Mouse (Mus musculus): ENCODE data around the gene Cdhr5. TPM values are rescaled to one million over a fixed set of nuclear protein-coding genes. Genes with fewer than 3 reads are reported as not detected.
"Not testable (repeated sequence)": the region's sequence is repeated elsewhere in the genome, so short reads cannot be mapped to it uniquely, and the experiment has no call there.

Gene Cdhr5
- polyA plus RNA-seq, 1 experiment from 2014 or later, result not detected

DNA sequence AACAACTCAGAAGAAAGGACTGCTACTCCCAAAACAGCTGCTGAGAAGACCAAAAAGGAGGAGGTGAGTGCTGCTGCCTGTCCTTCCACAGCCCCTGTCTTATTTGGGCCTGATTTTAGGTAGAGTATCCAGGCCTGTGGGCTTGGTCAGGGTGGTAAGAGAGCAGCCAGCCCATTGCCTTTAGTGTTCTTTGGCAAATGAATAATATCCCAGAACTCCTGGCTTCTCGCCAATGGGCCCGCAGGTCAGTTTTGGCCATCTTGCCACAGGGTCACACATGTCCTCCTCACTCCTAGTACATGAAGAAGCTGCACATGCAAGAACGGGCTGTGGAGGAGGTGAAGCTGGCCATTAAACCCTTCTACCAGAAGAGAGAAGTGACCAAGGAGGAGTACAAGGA, 15.1 kb downstream of the Cdhr5 start:
- no peaks in the 10 kb centered on the region for H3K9me3 ChIP-seq (replicated peaks)
- H3K4me2 ChIP-seq, result no peak overlapping the region
- no peak overlapping the region for H3K27ac ChIP-seq (ENCODE audit: poor library complexity, severe bottlenecking)
- peaks cover 8% of the 10 kb centered on the region for H3K4me1 ChIP-seq (replicated peaks)
- peaks cover 80% of the 10 kb centered on the region for H3K36me3 ChIP-seq
- H3K27me3 ChIP-seq (replicated peaks), result no peaks in the 10 kb centered on the region
- no peak for ATAC-seq (ENCODE audit: insufficient number of reproducible peaks, low FRiP score)
- no peak overlapping the region for H3K4me3 ChIP-seq
- WGBS, result 92% methylated on average over 3 of the region's 3 CpGs
- H3K9ac ChIP-seq, result no peak overlapping the region

DNA sequence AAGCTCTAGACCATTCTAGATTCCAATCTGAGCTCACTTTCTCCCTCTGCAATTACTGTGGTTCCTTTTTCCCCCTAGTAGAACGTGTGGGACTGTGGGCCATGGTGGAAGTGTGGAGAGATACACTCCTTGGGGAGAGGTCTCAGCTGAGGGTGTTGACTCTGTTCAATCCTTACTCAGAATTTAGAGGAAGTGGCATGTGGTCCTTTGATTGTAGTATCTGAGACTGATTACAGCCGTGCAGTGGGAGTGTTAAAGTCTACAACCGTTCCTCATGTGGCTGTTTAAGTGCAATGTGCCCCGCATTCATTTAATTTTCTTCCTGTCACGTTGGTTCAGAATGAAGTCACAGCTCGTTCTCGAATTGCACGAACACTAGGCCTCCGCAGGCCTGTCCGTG, 20.4 kb downstream of the Cdhr5 start:
- 82% methylated on average over 10 of the region's 10 CpGs for WGBS
- no peak overlapping the region for H3K9ac ChIP-seq
- H3K4me3 ChIP-seq, result no peak overlapping the region
- H3K9me3 ChIP-seq (replicated peaks), result no peaks in the 10 kb centered on the region
- no peaks in the 10 kb centered on the region for H3K4me1 ChIP-seq (replicated peaks)
- H3K27ac ChIP-seq (ENCODE audit: poor library complexity, severe bottlenecking), result no peak overlapping the region
- H3K4me2 ChIP-seq, result no peak overlapping the region
- H3K27me3 ChIP-seq (replicated peaks), result no peaks in the 10 kb centered on the region
- peaks cover 93% of the 10 kb centered on the region for H3K36me3 ChIP-seq
- no peak for ATAC-seq (ENCODE audit: insufficient number of reproducible peaks, low FRiP score)

DNA sequence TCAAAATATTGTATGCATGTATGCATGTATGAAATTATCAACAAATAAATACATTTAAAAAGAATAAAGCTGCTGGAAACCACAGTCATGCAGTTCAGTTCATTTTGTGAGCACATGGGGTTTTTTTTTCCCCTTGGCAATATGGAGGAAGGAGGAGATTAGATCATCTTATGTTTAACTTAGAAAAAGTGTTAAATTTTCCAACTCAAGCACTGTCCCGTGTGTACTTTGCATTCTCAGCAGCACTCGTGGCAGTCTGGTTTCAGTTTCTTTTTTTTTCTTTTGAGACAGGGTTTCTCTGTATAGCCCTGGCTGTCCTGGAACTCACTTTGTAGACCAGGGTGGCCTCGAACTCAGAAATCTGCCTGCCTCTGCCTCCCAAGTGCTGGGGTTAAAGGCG, 26.1 kb downstream of the Cdhr5 start:
- not testable (repeated sequence) for H3K4me1 ChIP-seq (replicated peaks); H3K4me2 ChIP-seq; H3K9me3 ChIP-seq (replicated peaks); H3K27me3 ChIP-seq (replicated peaks); H3K4me3 ChIP-seq; ATAC-seq (ENCODE audit: insufficient number of reproducible peaks, low FRiP score); H3K27ac ChIP-seq (ENCODE audit: poor library complexity, severe bottlenecking); H3K9ac ChIP-seq
- 86% methylated on average over 4 of the region's 4 CpGs for WGBS
- peaks cover 95% of the 10 kb centered on the region for H3K36me3 ChIP-seq

GRCm38 (mm10) chr7:141231551-141231950, 45.0 kb downstream of the Cdhr5 start:
- WGBS, result 91% methylated on average over 10 of the region's 10 CpGs
- Histone ChIP-seq H3K4me1 (replicated peaks) (peaks cover 23% of the 10 kb centered on the region), H3K36me3 (peaks cover 56% of the 10 kb centered on the region), H3K9ac (no peak overlapping the region), H3K4me2 (no peak overlapping the region), H3K27ac (ENCODE audit: poor library complexity, severe bottlenecking) (no peak overlapping the region), H3K9me3 (replicated peaks) (no peaks in the 10 kb centered on the region), H3K27me3 (replicated peaks) (no peaks in the 10 kb centered on the region), H3K4me3 (no peak overlapping the region)
- ATAC-seq (ENCODE audit: insufficient number of reproducible peaks, low FRiP score), result no peak

DNA sequence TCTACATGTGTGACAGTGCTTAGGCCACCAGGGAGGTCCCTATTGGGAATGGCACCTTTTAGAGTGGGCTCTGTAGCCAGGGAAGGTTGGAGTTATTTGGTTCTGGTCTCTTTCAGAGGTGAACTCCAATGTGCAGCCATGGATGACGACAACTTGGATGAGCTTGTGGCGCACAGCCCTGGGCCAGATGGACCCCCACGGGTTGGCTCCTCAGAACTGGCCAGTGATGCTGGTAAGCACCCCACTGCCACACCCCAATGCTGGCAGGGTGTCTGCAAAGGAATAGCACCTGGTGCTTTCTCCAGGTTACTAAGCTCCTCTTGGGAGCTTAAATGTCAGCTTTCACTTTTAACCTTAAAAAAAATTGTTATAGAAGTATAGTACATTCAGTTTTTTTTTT, 45.5 kb downstream of the Cdhr5 start:
- H3K4me2 ChIP-seq, result no peak overlapping the region
- 96% methylated on average over 3 of the region's 3 CpGs for WGBS
- no peak overlapping the region for H3K27ac ChIP-seq (ENCODE audit: poor library complexity, severe bottlenecking)
- H3K9ac ChIP-seq, result no peak overlapping the region
- peaks cover 23% of the 10 kb centered on the region for H3K4me1 ChIP-seq (replicated peaks)
- no peak for ATAC-seq (ENCODE audit: insufficient number of reproducible peaks, low FRiP score)
- H3K4me3 ChIP-seq, result no peak overlapping the region
- H3K27me3 ChIP-seq (replicated peaks), result no peaks in the 10 kb centered on the region
- H3K36me3 ChIP-seq, result peaks cover 53% of the 10 kb centered on the region
- H3K9me3 ChIP-seq (replicated peaks), result no peaks in the 10 kb centered on the region

DNA sequence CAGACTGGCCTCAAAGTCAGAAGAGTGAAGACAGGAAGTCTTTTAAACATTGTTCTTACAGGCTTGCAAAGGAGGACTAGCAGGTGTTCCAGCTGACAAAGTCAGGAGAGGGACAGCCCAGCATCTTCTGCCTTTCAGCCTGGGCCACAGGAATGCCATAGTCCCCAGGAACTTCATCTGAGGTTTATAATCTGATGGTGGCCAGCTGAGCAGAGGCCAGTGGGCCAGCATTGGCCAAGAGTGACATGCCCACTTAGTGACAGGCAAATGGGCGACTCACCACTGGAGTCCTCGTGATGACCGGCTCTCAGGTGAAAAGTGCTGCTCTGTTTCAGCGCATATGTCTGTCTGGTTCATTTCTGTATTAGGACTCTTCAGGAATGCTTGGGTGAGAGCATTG, 46.0 kb downstream of the Cdhr5 start:
- 89% methylated on average over 4 of the region's 4 CpGs for WGBS
- no peak overlapping the region for H3K9ac ChIP-seq
- H3K36me3 ChIP-seq, result peaks cover 47% of the 10 kb centered on the region
- H3K4me3 ChIP-seq, result no peak overlapping the region
- no peak overlapping the region for H3K27ac ChIP-seq (ENCODE audit: poor library complexity, severe bottlenecking)
- ATAC-seq (ENCODE audit: insufficient number of reproducible peaks, low FRiP score), result no peak
- no peaks in the 10 kb centered on the region for H3K9me3 ChIP-seq (replicated peaks)
- H3K4me2 ChIP-seq, result peak overlapping the region; percentile 89; the same call in 1 of the 2 replicates
- no peaks in the 10 kb centered on the region for H3K27me3 ChIP-seq (replicated peaks)
- H3K4me1 ChIP-seq (replicated peaks), result peaks cover 23% of the 10 kb centered on the region

GRCm38 (mm10) chr7:141229702-141230101, 46.9 kb downstream of the Cdhr5 start:
- Histone ChIP-seq H3K27ac (ENCODE audit: poor library complexity, severe bottlenecking) (no peak overlapping the region), H3K27me3 (replicated peaks) (no peaks in the 10 kb centered on the region)

GRCm38 (mm10) chr7:141228279-141229067, 48.1 kb downstream of the Cdhr5 start, which contains the start of gene Phrf1:
Phrf1 (plus strand) TSS chr7:141228784.
- Histone ChIP-seq H3K4me1 (replicated peaks) (peaks cover 23% of the 10 kb centered on the region), H3K27ac (ENCODE audit: poor library complexity, severe bottlenecking) (peak within 1 kb of the TSS; percentile 83), H3K27me3 (replicated peaks) (no peaks in the 10 kb centered on the region), H3K9ac (peak within 1 kb of the TSS; percentile 97), H3K4me3 (peak within 1 kb of the TSS; percentile 92), H3K9me3 (replicated peaks) (no peaks in the 10 kb centered on the region), H3K4me2 (peak within 1 kb of the TSS; percentile 89), H3K36me3 (peaks cover 27% of the 10 kb centered on the region)
- ATAC-seq (ENCODE audit: insufficient number of reproducible peaks, low FRiP score), result peak; percentile 91
- WGBS, result under 1% methylated on average over 76 of the region's 76 CpGs

More at GRCm38 (mm10) chr7:141229702-141230101, 46.9 kb downstream of the Cdhr5 start:
- WGBS, result 56% methylated on average over 6 of the region's 6 CpGs
- ATAC-seq (ENCODE audit: insufficient number of reproducible peaks, low FRiP score), result no peak
- Histone ChIP-seq H3K4me2 (peak overlapping the region; percentile 89), H3K4me1 (replicated peaks) (peaks cover 23% of the 10 kb centered on the region), H3K4me3 (peak overlapping the region; percentile 92), H3K9ac (peak overlapping the region; percentile 97), H3K36me3 (peaks cover 39% of the 10 kb centered on the region), H3K9me3 (replicated peaks) (no peaks in the 10 kb centered on the region)

DNA sequence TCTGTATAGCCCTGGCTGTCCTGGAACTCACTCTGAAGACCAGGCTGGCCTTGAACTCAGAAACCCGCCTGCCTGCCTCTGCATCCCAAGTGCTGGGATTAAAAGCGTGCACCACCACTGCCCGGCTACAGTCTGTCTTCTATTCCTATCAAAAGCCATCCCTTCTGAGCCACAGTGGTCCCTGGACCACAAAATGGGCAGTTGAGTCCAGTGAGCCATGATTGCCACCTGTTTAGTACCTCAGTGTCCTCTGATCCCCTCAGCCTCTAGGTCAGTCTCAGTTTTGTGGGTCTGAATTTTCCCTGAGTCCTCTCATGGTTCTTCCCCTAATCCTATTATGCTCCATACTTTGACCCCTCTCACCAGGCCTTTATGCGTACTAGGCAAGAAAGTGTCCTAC, 48.8 kb downstream of the Cdhr5 start:
- no peaks in the 10 kb centered on the region for H3K9me3 ChIP-seq (replicated peaks)
- peaks cover 27% of the 10 kb centered on the region for H3K4me1 ChIP-seq (replicated peaks)
- H3K36me3 ChIP-seq, result peaks cover 20% of the 10 kb centered on the region
- no peak overlapping the region for H3K27ac ChIP-seq (ENCODE audit: poor library complexity, severe bottlenecking)
- H3K27me3 ChIP-seq (replicated peaks), result no peaks in the 10 kb centered on the region
- 78% methylated on average over 4 of the region's 4 CpGs for WGBS
- peak overlapping the region; percentile 34 for H3K9ac ChIP-seq
- H3K4me3 ChIP-seq, result peak overlapping the region; percentile 92; the same call in 1 of the 2 replicates
- H3K4me2 ChIP-seq, result peak overlapping the region; percentile 89
- ATAC-seq (ENCODE audit: insufficient number of reproducible peaks, low FRiP score), result peak; percentile 0; the same call in 1 of the 2 replicates

GRCm38 (mm10) chr7:141226535-141226934, 50.1 kb downstream of the Cdhr5 start:
- peaks cover 35% of the 10 kb centered on the region for H3K4me1 ChIP-seq (replicated peaks)
- H3K4me2 ChIP-seq, result no peak overlapping the region
- no peaks in the 10 kb centered on the region for H3K27me3 ChIP-seq (replicated peaks)
- no peaks in the 10 kb centered on the region for H3K9me3 ChIP-seq (replicated peaks)
- H3K36me3 ChIP-seq, result peaks cover 8% of the 10 kb centered on the region
- ATAC-seq (ENCODE audit: insufficient number of reproducible peaks, low FRiP score), result no peak
- no peak overlapping the region for H3K27ac ChIP-seq (ENCODE audit: poor library complexity, severe bottlenecking)
- H3K4me3 ChIP-seq, result no peak overlapping the region
- WGBS, result 80% methylated on average over 6 of the region's 6 CpGs
- no peak overlapping the region for H3K9ac ChIP-seq

DNA sequence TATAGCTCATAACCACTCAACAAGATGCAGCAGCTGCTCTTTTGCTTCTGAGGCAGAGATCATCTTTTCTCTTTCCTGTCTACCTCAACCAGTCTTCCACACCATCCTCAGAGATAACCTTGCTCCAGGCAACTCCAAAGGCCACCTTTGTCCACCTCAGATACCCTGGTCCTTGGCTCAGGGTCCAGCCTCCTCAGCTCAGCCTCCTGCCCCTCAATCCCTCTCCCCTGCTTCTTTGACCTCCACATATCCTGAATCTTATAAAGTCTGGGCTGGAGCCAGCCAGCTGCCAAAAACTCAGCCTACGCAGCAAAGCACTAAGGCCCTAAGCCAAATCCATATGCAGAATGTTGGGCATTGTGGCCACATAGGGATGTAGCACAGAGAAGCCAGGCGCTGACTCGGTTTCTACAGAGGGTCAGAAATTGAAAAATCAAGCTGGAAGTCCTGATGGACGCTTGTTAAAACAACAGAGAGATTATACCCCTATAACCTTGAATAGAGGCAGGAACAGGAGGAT, 53.8 kb downstream of the Cdhr5 start:
- 0 out of 2 replicates have a peak, but pooled peaks cover 3% of the 10 kb centered on the region for H3K36me3 ChIP-seq
- H3K27me3 ChIP-seq (replicated peaks), result no peaks in the 10 kb centered on the region
- no peak overlapping the region for H3K4me3 ChIP-seq
- 82% methylated on average over 4 of the region's 4 CpGs for WGBS
- ATAC-seq (ENCODE audit: insufficient number of reproducible peaks, low FRiP score), result no peak
- H3K9me3 ChIP-seq (replicated peaks), result no peaks in the 10 kb centered on the region
- H3K4me2 ChIP-seq, result peak overlapping the region; percentile 63
- H3K27ac ChIP-seq (ENCODE audit: poor library complexity, severe bottlenecking), result peak overlapping the region; percentile 88
- no peak overlapping the region for H3K9ac ChIP-seq
- peaks cover 30% of the 10 kb centered on the region for H3K4me1 ChIP-seq (replicated peaks)
